Mouse (Mus musculus): Measurements from ENCODE around the gene Zfp981. TPM values are rescaled to one million over a fixed set of nuclear protein-coding genes. Genes with fewer than 3 reads are reported as not detected.

Gene Zfp981
- polyA plus RNA-seq, 1 experiment from 2014 or later, result 0.14 TPM

Other genes starting within 250 kb of the Zfp981 start
- gene Zfp992, start 53.0 kb upstream of the Zfp981 start, polyA plus RNA-seq (2014; fragmentation: Nextera tagmentation; extraction: Ambion mirVana), result 3.8 and 4.4 TPM in 2 replicates
- gene Zfp993, start 108.9 kb downstream of the Zfp981 start, polyA plus RNA-seq (2014; fragmentation: Nextera tagmentation; extraction: Ambion mirVana), result 5.8 and 8.3 TPM in 2 replicates

All from heart, embryonic 14.5 days (tissue).